Comparison of ENCODE assay signal across 8 mouse cellular contexts in the genomic region with DNA sequence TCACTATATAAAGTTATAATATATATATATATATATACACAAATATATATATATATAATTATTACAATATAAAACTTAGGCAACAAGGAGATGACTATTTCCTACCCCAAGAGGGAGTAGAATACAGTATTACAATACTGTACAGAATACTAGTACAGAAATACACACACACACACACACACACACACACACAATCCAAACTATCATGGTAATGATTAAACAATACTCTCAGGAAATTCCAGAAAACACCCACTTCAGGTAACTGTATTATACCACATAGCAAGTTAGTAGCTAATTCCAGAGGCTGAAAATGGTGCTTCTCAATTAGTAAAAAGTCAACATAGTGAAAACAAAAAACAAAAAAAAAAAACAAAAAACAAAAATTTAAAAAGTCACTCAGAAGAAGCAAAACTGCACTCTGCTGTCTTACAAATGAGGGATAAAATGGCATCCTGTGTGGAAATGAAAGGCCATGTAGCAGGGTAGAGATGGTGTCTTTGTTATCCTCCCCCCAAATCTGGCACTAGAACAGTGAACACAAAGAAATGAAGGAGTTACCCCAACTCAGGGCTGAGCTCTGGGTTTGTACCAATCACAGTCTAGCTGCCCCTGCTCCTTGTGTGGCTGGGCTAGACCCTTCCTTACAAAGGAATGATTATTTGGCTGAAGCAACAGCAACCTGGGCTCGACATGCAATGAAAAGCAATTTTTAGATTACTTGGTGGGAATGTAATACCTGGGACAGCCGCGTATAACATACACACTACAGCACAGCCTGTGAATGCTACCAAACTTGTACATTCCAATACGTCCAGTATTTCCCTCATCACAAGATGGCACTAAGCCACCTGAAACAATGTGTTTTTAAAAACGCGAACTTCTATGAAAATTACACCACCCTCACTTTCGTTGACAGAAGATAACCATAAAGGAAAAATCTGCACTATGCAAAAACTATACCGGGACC. TPM values are rescaled to one million over a fixed set of nuclear protein-coding genes. Genes with fewer than 3 reads are reported as not detected.
DNase-seq lines count a peak whose midpoint lies in the region; ATAC-seq and TF ChIP-seq lines count a peak whose summit lies in the region.
"Had no signal": no experiment of that assay in that cellular context is flagged by ENCODE, and none has a peak within 500 bp of the region (broad histone marks: within the 10 kb centered on the region; RNA-seq: fewer than 3 reads in every experiment).

No protein-coding gene starts in this region.

- intact Hi-C loops in heart, postnatal 10 days (cut with DNase I), result loop anchor here (10.0 kb wide), 1 partner anchor 786 kb away; the partner anchor contains the start of gene 4930453N24Rik

- H3K9ac ChIP-seq in limb, embryonic 14.5 days (ENCODE audit: low read depth, low read length, severe bottlenecking), result peak overlapping the region; percentile 89
- H3K9ac ChIP-seq in neural tube, embryonic 15.5 days (replicated peaks), result peak overlapping the region; percentile 91

- no peak for TF ChIP-seq CTCF in spleen, adult 2 months (IDR thresholded peaks at IDR 0.05; ENCODE audit: extremely low read depth, insufficient read depth, insufficient read length, insufficient replicate concordance)

- no peaks in the 10 kb centered on the region for H3K36me3 ChIP-seq in spleen, adult 2 months (ENCODE audit: control insufficient read depth, insufficient read depth, low read length)
- H3K36me3 ChIP-seq in limb, embryonic 14.5 days (ENCODE audit: control insufficient read depth, insufficient read depth, low read length), result no peaks in the 10 kb centered on the region
- no peaks in the 10 kb centered on the region for H3K36me3 ChIP-seq in neural tube, embryonic 15.5 days

- WGBS in spleen, adult 2 months, result 6% methylated on average over 8 of the region's 8 CpGs
- WGBS in limb, embryonic 14.5 days, result 3% methylated on average over 8 of the region's 8 CpGs
- 11% methylated on average over 8 of the region's 8 CpGs for WGBS in neural tube, embryonic 15.5 days

- no peaks in the 10 kb centered on the region for H3K9me3 ChIP-seq in limb, embryonic 14.5 days (ENCODE audit: control insufficient read depth, low read length)
- no peaks in the 10 kb centered on the region for H3K9me3 ChIP-seq in neural tube, embryonic 15.5 days (replicated peaks)

- H3K4me2 ChIP-seq in limb, embryonic 14.5 days (replicated peaks; ENCODE audit: low read depth, low read length, severe bottlenecking), result peak overlapping the region; percentile 55
- H3K4me2 ChIP-seq in neural tube, embryonic 15.5 days, result peak overlapping the region; percentile 76

- H3K4me1 ChIP-seq in spleen, adult 2 months (ENCODE audit: control insufficient read depth, insufficient read depth, insufficient read length), result peaks cover 7% of the 10 kb centered on the region; the same call in 1 of the 2 replicates
- peaks cover 4% of the 10 kb centered on the region; the same call in 1 of the 2 replicates for H3K4me1 ChIP-seq in limb, embryonic 14.5 days (ENCODE audit: control insufficient read depth, insufficient read depth, low read length)
- H3K4me1 ChIP-seq in neural tube, embryonic 15.5 days, result peaks cover 18% of the 10 kb centered on the region

- peak overlapping the region; percentile 89 for H3K4me3 ChIP-seq in spleen, adult 2 months (ENCODE audit: extremely low read depth, insufficient read depth, insufficient read length)
- H3K4me3 ChIP-seq in limb, embryonic 14.5 days (replicated peaks; ENCODE audit: low read length), result peak overlapping the region; percentile 82
- H3K4me3 ChIP-seq in neural tube, embryonic 15.5 days (replicated peaks), result peak overlapping the region; percentile 100

- ATAC-seq in limb, embryonic 14.5 days (ENCODE audit: low FRiP score, low read depth), result no peak
- ATAC-seq in neural tube, embryonic 15.5 days (ENCODE audit: low FRiP score), result peak; percentile 49

- DNase-seq in spleen, adult 2 months (ENCODE audit: low read depth in 1 of 2, low spot score in 2 of 2), result no peak
- no peak for DNase-seq in spleen, postnatal 4 days (ENCODE audit: low spot score in 2 of 2)
- peak; percentile 16 for DNase-seq in c-Kit-positive CD71-positive TER-119-positive erythroid progenitor cells, embryonic 14.5 days (ENCODE audit: low spot score)
- DNase-seq in heart, postnatal 10 days, result peak; percentile 2 to 12
- peak; percentile 40 for DNase-seq in limb, embryonic 14.5 days (ENCODE audit: low spot score)
- no peak for DNase-seq in gastrocnemius, adult 18-20 months (ENCODE audit: low spot score)

- H3K27me3 ChIP-seq in spleen, adult 2 months (ENCODE audit: control insufficient read depth, insufficient read depth, low read length), result no peaks in the 10 kb centered on the region
- H3K27me3 ChIP-seq in limb, embryonic 14.5 days (ENCODE audit: control insufficient read depth, insufficient read depth, low read length), result no peaks in the 10 kb centered on the region
- H3K27me3 ChIP-seq in neural tube, embryonic 15.5 days (replicated peaks), result no peaks in the 10 kb centered on the region

- no peak overlapping the region for H3K27ac ChIP-seq in spleen, adult 2 months (ENCODE audit: insufficient read depth, low read length)
- peak overlapping the region; percentile 50; the same call in 1 of the 2 replicates for H3K27ac ChIP-seq in limb, embryonic 14.5 days (replicated peaks; ENCODE audit: low read depth, low read length)
- H3K27ac ChIP-seq in neural tube, embryonic 15.5 days (replicated peaks), result peak overlapping the region; percentile 86

- TF ChIP-seq POLR2A in spleen, adult 2 months (IDR thresholded peaks at IDR 0.05; ENCODE audit: low read depth, low read length), result no peak
- TF ChIP-seq POLR2A in limb, embryonic 14.5 days (IDR thresholded peaks at IDR 0.05; ENCODE audit: borderline replicate concordance, extremely low read depth, insufficient read depth, insufficient read length), result no peak

RNA-seq across cellular contexts. Expression of gene Chmp2b, which starts 1.2 kb away (rescaled TPM):
- 6.4 and 10.2 TPM in 2 replicates for polyA plus RNA-seq in spleen, adult 2 months (2012; rRNA removed)
- total RNA-seq in heart, postnatal 10 days (2021), result 10 to 100 TPM; 62.3 to 65.1 TPM
- polyA plus RNA-seq in limb, embryonic 14.5 days (2012; rRNA removed), result 38.4 and 51.4 TPM in 2 replicates
- 109 and 129 TPM in 2 replicates for polyA plus RNA-seq in limb, embryonic 14.5 days (2014; fragmentation: Nextera tagmentation; extraction: Ambion mirVana)
- polyA plus RNA-seq in neural tube, embryonic 15.5 days (2015; fragmentation: Nextera tagmentation; extraction: Ambion mirVana), result 151 and 158 TPM in 2 replicates
- total RNA-seq in gastrocnemius, adult 18-20 months (2021), result 10 to 100 TPM; 29.8 to 30.7 TPM

RNA-seq across cellular contexts. Expression of gene Pou1f1, which starts 41.0 kb away (rescaled TPM):
- not detected in 2 replicates for polyA plus RNA-seq in spleen, adult 2 months (2012; rRNA removed)
- not detected for total RNA-seq in heart, postnatal 10 days (2021)
- polyA plus RNA-seq in limb, embryonic 14.5 days (2012; rRNA removed), result 0.15 and 0.29 TPM in 2 replicates
- polyA plus RNA-seq in limb, embryonic 14.5 days (2014; fragmentation: Nextera tagmentation; extraction: Ambion mirVana), result 0.25 and 0.30 TPM in 2 replicates
- polyA plus RNA-seq in neural tube, embryonic 15.5 days (2015; fragmentation: Nextera tagmentation; extraction: Ambion mirVana), result 0.26 TPM in 1 of 2 replicates, not detected in the other
- not detected for total RNA-seq in gastrocnemius, adult 18-20 months (2021)
- total RNA-seq: left cerebral cortex, adult 18-20 months had no signal

Comparison
In these comparisons a context has a peak if more than half of its experiments do, and no peak if none do; other contexts are left out.
1. DNase-seq: peak in c-Kit-positive CD71-positive TER-119-positive erythroid progenitor cells, embryonic 14.5 days (single experiment), heart, postnatal 10 days (2 of 2) and limb, embryonic 14.5 days (single experiment); none in spleen, adult 2 months (0 of 2), spleen, postnatal 4 days (0 of 2) and gastrocnemius, adult 18-20 months (single experiment).
2. Peak in every context shown above with its lines, with median percentiles within 50 percentile points of each other: H3K4me3 ChIP-seq.